Mouse (Mus musculus) hindbrain, embryonic 13.5 days (tissue): ENCODE measurements around the gene 9530003J23Rik. TPM values are rescaled to one million over a fixed set of nuclear protein-coding genes. Genes with fewer than 3 reads are reported as not detected.
"Not testable (repeated sequence)": the region's sequence is repeated elsewhere in the genome, so short reads cannot be mapped to it uniquely, and the experiment has no call there.

ENCODE experiments used
- ATAC-seq: fragments of 200-750 bp; cut with Nextera tagmentation; 2 replicates; pipeline ENCODE4 v1.8.0; 2017; ENCODE audit warnings: moderate TSS enrichment; ENCODE audit not compliant: low FRiP score
- H3K27ac ChIP-seq: fragments of 300-500 bp; sonication (generic); 2 replicates; pipeline ENCODE4 v1.5.1; 2015; ENCODE audit warnings: inconsistent platforms, mild to moderate bottlenecking, moderate library complexity
- H3K27me3 ChIP-seq: fragments of 300-500 bp; sonication (generic); 2 replicates; pipeline ENCODE4 v1.6.1; 2015; ENCODE audit warnings: mild to moderate bottlenecking, inconsistent platforms
- H3K36me3 ChIP-seq: fragments of 300-500 bp; sonication (generic); 2 replicates; pipeline ENCODE4 v1.6.1; 2015; ENCODE audit warnings: mild to moderate bottlenecking, inconsistent platforms
- H3K4me1 ChIP-seq: fragments of 300-500 bp; sonication (generic); replicated peaks from 2 replicates; pipeline ENCODE4 v1.6.1; 2015; ENCODE audit warnings: inconsistent platforms
- H3K4me2 ChIP-seq: fragments of 300-500 bp; sonication (generic); 2 replicates; pipeline ENCODE4 v1.6.1; 2015; ENCODE audit warnings: inconsistent platforms, mild to moderate bottlenecking, moderate library complexity
- H3K4me3 ChIP-seq: fragments of 300-500 bp; sonication (generic); 2 replicates; pipeline ENCODE4 v1.5.1; 2015; ENCODE audit warnings: mild to moderate bottlenecking, inconsistent platforms
- H3K9ac ChIP-seq: fragments of 300-500 bp; sonication (generic); 2 replicates; pipeline ENCODE4 v1.6.1; 2015; ENCODE audit warnings: mild to moderate bottlenecking, inconsistent platforms
- H3K9me3 ChIP-seq: fragments of 300-500 bp; sonication (generic); 2 replicates; pipeline ENCODE4 v1.6.1; 2016; ENCODE audit warnings: inconsistent platforms
- WGBS: fragments of 180-500 bp; shearing (Covaris S2); methylation state at CpG from one replicate; pipeline ENCODE4 v1.1.7; 2015; 5-methylcytosine and 5-hydroxymethylcytosine counted together
- polyA plus RNA-seq: library from polyadenylated mRNA; unstranded; fragments of >200 nt; fragmentation: Nextera tagmentation; extraction: Ambion mirVana; gene quantifications from 2 replicates; pipeline ENCODE4 v1.2.1, GENCODE M21; 2015

The 9530003J23Rik gene
- polyA plus RNA-seq, 1 experiment from 2014 or later, result 0.16 TPM

- not testable (repeated sequence) for H3K27me3 ChIP-seq, H3K9ac ChIP-seq, ATAC-seq, H3K4me1 ChIP-seq, H3K4me2 ChIP-seq, H3K4me3 ChIP-seq, H3K9me3 ChIP-seq, H3K27ac ChIP-seq, H3K36me3 ChIP-seq
- WGBS, result 77% methylated on average over 9 of the region's 9 CpGs
Measured at GRCm38 (mm10) chr10:117277779-117278178, 39.3 kb upstream of the 9530003J23Rik start.

- H3K4me3 ChIP-seq, result no peak overlapping the region
- H3K9ac ChIP-seq, result no peak overlapping the region
- H3K27me3 ChIP-seq, result no peaks in the 10 kb centered on the region
- H3K4me1 ChIP-seq, result no peaks in the 10 kb centered on the region
- H3K36me3 ChIP-seq, result no peaks in the 10 kb centered on the region
- H3K4me2 ChIP-seq, result no peak overlapping the region
- H3K9me3 ChIP-seq, result no peaks in the 10 kb centered on the region
- 82% methylated on average over 10 of the region's 10 CpGs for WGBS
- ATAC-seq, result no peak
- no peak overlapping the region for H3K27ac ChIP-seq
Measured at GRCm38 (mm10) chr10:117275681-117276369, 37.3 kb upstream of the 9530003J23Rik start.

GRCm38 (mm10) chr10:117274645-117275044, 36.1 kb upstream of the 9530003J23Rik start:
- not testable (repeated sequence) for ATAC-seq, H3K27me3 ChIP-seq, H3K36me3 ChIP-seq, H3K9ac ChIP-seq, H3K9me3 ChIP-seq, H3K4me2 ChIP-seq, H3K27ac ChIP-seq, H3K4me1 ChIP-seq, H3K4me3 ChIP-seq
- 96% methylated on average over 5 of the region's 7 CpGs for WGBS

- no peak overlapping the region for H3K27ac ChIP-seq
Measured at GRCm38 (mm10) chr10:117272023-117272422, 33.5 kb upstream of the 9530003J23Rik start.

DNA sequence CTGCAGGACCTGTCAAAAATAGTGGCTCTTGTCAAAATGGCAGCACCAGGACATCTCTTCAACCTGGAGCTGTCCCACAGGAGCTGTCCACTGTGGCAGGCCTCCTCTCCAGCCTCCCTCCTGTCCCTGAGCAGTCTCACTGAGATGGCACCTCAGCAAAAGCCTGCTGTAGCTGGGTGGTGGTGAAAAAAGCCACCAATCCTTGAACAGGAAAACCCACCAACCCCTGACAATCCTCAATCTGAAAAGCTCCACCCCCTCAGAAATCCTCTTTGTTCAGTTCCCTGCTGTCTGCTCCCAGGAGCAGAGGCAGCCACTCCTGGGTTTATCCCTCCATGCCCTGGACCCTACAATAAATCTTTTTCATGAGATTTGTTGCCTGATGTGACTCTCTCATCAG, 21.4 kb upstream of the 9530003J23Rik start:
- Histone ChIP-seq H3K4me2 (no peak overlapping the region), H3K4me3 (no peak overlapping the region), H3K9me3 (peaks cover 10% of the 10 kb centered on the region; the same call in 1 of the 2 replicates), H3K9ac (peak overlapping the region; percentile 43; the same call in 1 of the 2 replicates), H3K4me1 (peaks cover 4% of the 10 kb centered on the region; the same call in 1 of the 2 replicates), H3K27me3 (no peaks in the 10 kb centered on the region), H3K36me3 (no peaks in the 10 kb centered on the region), H3K27ac (peak overlapping the region; percentile 66)
- no peak for ATAC-seq

More at GRCm38 (mm10) chr10:117272023-117272422, 33.5 kb upstream of the 9530003J23Rik start:
- H3K4me3 ChIP-seq, result no peak overlapping the region
- ATAC-seq, result no peak
- no peak overlapping the region for H3K4me2 ChIP-seq
- H3K36me3 ChIP-seq, result no peaks in the 10 kb centered on the region
- H3K9ac ChIP-seq, result no peak overlapping the region
- H3K4me1 ChIP-seq, result no peaks in the 10 kb centered on the region
- H3K9me3 ChIP-seq, result no peaks in the 10 kb centered on the region
- no peaks in the 10 kb centered on the region for H3K27me3 ChIP-seq

- H3K36me3 ChIP-seq, result no peaks in the 10 kb centered on the region
- no peak for ATAC-seq
- H3K9me3 ChIP-seq, result no peaks in the 10 kb centered on the region
- WGBS, result 71% methylated on average over 11 of the region's 11 CpGs
- no peaks in the 10 kb centered on the region for H3K4me1 ChIP-seq
- no peak overlapping the region for H3K9ac ChIP-seq
- no peak overlapping the region for H3K27ac ChIP-seq
- H3K4me2 ChIP-seq, result no peak overlapping the region
- H3K27me3 ChIP-seq, result no peaks in the 10 kb centered on the region
- no peak overlapping the region for H3K4me3 ChIP-seq
Measured at GRCm38 (mm10) chr10:117235866-117236265, 2.6 kb downstream of the 9530003J23Rik start.

- Histone ChIP-seq H3K9me3 (no peaks in the 10 kb centered on the region), H3K27me3 (no peaks in the 10 kb centered on the region), H3K4me2 (no peak overlapping the region), H3K9ac (no peak overlapping the region), H3K4me3 (no peak overlapping the region), H3K36me3 (no peaks in the 10 kb centered on the region), H3K4me1 (no peaks in the 10 kb centered on the region), H3K27ac (no peak overlapping the region)
- ATAC-seq, result no peak
- WGBS, result 81% methylated on average over 4 of the region's 4 CpGs
Measured at GRCm38 (mm10) chr10:117234825-117235224, 3.7 kb downstream of the 9530003J23Rik start.

DNA sequence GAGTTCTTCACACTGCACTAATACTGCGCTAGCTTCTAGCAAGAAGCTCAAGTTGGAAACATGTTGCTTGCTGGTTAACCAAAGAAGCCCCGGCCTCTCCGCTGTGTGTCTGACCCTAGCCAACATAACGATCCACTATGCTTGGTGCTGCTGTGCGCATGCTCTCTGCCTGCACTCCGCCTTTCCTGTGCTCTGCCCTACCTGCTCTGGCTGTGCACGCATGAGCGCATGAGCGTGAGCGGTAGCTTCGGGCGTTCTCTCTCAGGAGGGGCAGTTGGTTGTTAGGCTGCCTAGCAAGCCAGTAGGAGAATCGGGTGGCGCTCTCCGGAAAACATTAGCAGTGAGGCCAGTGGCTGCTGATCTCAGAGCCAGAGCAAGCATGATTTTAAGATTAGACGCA, 8.7 kb downstream of the 9530003J23Rik start:
- no peaks in the 10 kb centered on the region for H3K9me3 ChIP-seq
- H3K9ac ChIP-seq, result no peak overlapping the region
- WGBS, result 75% methylated on average over 16 of the region's 16 CpGs
- no peak overlapping the region for H3K4me2 ChIP-seq
- H3K4me3 ChIP-seq, result no peak overlapping the region
- 0 out of 2 replicates have a peak, but pooled peaks have one; percentile 57 for ATAC-seq
- no peak overlapping the region for H3K27ac ChIP-seq
- H3K27me3 ChIP-seq, result no peaks in the 10 kb centered on the region
- peaks cover 3% of the 10 kb centered on the region; the same call in 1 of the 2 replicates for H3K4me1 ChIP-seq
- no peaks in the 10 kb centered on the region for H3K36me3 ChIP-seq

DNA sequence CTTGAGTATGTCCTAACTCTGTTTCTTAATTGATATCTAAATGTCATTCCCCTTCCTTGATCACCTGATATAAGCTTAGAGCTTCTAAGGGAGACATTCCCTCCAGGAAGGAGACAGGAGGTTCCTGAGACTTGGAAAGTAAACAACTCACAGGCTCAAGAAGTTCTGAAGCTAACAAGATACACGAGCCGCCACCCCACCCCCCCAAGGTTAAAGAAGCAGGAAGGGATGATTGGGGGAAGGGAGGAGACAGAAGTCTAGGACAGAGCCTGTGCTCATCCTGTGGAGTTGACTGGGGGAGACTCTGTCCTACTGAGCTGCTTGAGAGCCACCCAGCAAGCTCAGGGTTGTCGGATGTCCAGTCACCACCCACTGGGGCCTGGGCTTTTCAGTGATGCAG, 12.5 kb downstream of the 9530003J23Rik start:
- Histone ChIP-seq H3K27me3 (no peaks in the 10 kb centered on the region), H3K4me1 (peaks cover 22% of the 10 kb centered on the region), H3K4me2 (no peak overlapping the region), H3K9me3 (no peaks in the 10 kb centered on the region), H3K36me3 (peaks cover 15% of the 10 kb centered on the region), H3K4me3 (no peak overlapping the region), H3K27ac (no peak overlapping the region), H3K9ac (no peak overlapping the region)
- WGBS, result 94% methylated on average over 3 of the region's 3 CpGs
- ATAC-seq, result no peak

- peak overlapping the region; percentile 86 for H3K4me2 ChIP-seq
- ATAC-seq, result no peak
- H3K4me1 ChIP-seq, result peaks cover 22% of the 10 kb centered on the region
- H3K4me3 ChIP-seq, result peak overlapping the region; percentile 68
- peaks cover 24% of the 10 kb centered on the region for H3K36me3 ChIP-seq
- peak overlapping the region; percentile 90; the same call in 1 of the 2 replicates for H3K9ac ChIP-seq
- H3K27ac ChIP-seq, result peak overlapping the region; percentile 99; the same call in 1 of the 2 replicates
- 55% methylated on average over 8 of the region's 8 CpGs for WGBS
- no peaks in the 10 kb centered on the region for H3K9me3 ChIP-seq
- H3K27me3 ChIP-seq, result no peaks in the 10 kb centered on the region
Measured at GRCm38 (mm10) chr10:117225094-117225493, 13.4 kb downstream of the 9530003J23Rik start.

DNA sequence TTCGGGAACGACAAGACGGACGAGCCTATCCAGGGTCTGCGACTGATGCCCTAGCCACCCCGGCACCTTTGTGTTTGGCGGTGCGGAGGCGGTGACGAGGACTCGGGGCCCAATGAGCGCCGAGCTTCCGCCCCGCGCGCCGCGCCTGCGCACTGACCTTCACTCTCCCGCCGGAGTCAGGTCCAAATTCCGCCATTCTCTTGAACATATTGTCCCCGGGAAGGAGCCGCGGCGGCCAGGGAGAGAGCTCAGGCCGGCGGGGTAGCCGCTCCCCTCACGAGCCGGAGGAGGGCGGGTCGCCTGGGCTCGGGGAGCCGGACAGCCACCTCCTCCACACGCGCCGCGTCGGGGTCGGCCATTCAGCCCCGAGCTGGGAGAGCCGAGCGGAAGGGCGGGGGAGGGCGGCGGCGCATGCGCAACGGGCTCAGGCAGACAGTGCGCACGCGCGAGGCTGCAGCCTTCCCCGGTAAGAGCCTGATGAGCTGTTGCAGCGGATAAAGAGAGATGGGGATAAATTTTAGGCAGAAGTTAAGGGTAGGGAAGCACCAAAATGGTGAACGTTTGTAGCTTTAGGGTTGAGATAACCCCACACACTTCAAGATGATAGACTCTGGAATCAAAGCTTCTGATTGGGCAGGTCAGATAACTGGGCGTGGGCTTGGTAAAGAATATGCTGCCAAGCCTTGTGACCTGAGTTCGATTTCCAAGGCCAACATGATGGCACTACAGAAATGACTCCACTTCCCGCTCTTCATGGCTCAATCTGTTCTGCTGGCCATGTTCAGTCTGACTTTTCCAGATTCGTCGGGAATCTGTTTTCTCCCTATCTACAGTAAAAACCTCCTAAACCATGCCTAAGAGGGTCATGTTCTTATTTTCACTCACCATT, 14.2 kb downstream of the 9530003J23Rik start, which contains the start of gene Yeats4:
Yeats4 (minus strand) TSS at position 406 of the 889 bp plus-strand sequence.
- WGBS, result under 1% methylated on average over 63 of the region's 63 CpGs
- Histone ChIP-seq H3K27ac (peak within 1 kb of the TSS; percentile 99), H3K4me3 (peak within 1 kb of the TSS; percentile 68), H3K27me3 (no peaks in the 10 kb centered on the region), H3K4me1 (peaks cover 22% of the 10 kb centered on the region), H3K9ac (peak within 1 kb of the TSS; percentile 90), H3K36me3 (peaks cover 31% of the 10 kb centered on the region), H3K9me3 (no peaks in the 10 kb centered on the region), H3K4me2 (peak within 1 kb of the TSS; percentile 86)
- peak; percentile 97 for ATAC-seq

DNA sequence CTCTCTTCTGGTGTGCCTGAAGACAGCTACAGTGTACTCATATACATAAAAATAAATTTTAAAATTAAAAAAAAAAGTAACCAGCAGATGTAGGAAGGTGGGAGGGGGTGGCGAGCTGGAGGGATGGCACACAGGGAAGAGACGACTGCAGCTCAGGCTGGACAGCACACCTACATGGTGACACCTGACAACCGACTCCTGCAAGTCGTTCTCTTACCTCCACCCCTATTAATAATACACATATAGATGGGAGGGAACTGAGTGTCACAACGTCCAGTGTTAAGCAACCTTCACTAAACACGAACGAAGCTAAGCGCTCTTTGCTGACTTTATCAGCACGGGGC, 14.8 kb downstream of the 9530003J23Rik start:
- peak overlapping the region; percentile 68 for H3K4me3 ChIP-seq
- no peaks in the 10 kb centered on the region for H3K9me3 ChIP-seq
- WGBS, result under 1% methylated on average over 9 of the region's 9 CpGs
- peak; percentile 66; the same call in 1 of the 2 replicates for ATAC-seq
- H3K27me3 ChIP-seq, result no peaks in the 10 kb centered on the region
- peak overlapping the region; percentile 90 for H3K9ac ChIP-seq
- peak overlapping the region; percentile 99 for H3K27ac ChIP-seq
- H3K4me2 ChIP-seq, result peak overlapping the region; percentile 86
- H3K4me1 ChIP-seq, result peaks cover 22% of the 10 kb centered on the region
- H3K36me3 ChIP-seq, result peaks cover 33% of the 10 kb centered on the region
